Mouse (Mus musculus): Measurements from ENCODE around the gene Commd3. TPM values are rescaled to one million over a fixed set of nuclear protein-coding genes. Genes with fewer than 3 reads are reported as not detected.

The Commd3 gene
- polyA plus RNA-seq, 1 experiment from 2014 or later = 194 TPM

GRCm38 (mm10) chr2:18673766-18674165, 1.6 kb downstream of the Commd3 start:
- H3K4me1 ChIP-seq (ENCODE audit: control insufficient read depth, insufficient read depth, low read length) = peaks cover 18% of the 10 kb centered on the region
- 76% methylated on average over 4 of the region's 4 CpGs for WGBS
- H3K36me3 ChIP-seq (ENCODE audit: control insufficient read depth, insufficient read depth) = no peaks in the 10 kb centered on the region
- no peak overlapping the region for H3K4me3 ChIP-seq (ENCODE audit: low read length)
- no peaks in the 10 kb centered on the region for H3K9me3 ChIP-seq (replicated peaks; ENCODE audit: control insufficient read depth, low read length)
- H3K9ac ChIP-seq (ENCODE audit: low read length) = peak overlapping the region; percentile 26; the same call in 1 of the 2 replicates
- H3K27me3 ChIP-seq (ENCODE audit: control insufficient read depth, insufficient read depth, low read length) = no peaks in the 10 kb centered on the region
- H3K4me2 ChIP-seq (ENCODE audit: low read depth, low read length) = no peak overlapping the region
- no peak for ATAC-seq (replicated peaks; ENCODE audit: extremely low read depth, insufficient read depth, low FRiP score)
- no peak overlapping the region for H3K27ac ChIP-seq (ENCODE audit: low read length)

GRCm38 (mm10) chr2:18674193-18674902, 2.2 kb downstream of the Commd3 start:
- Histone ChIP-seq H3K9me3 (replicated peaks; ENCODE audit: control insufficient read depth, low read length) (no peaks in the 10 kb centered on the region), H3K4me1 (ENCODE audit: control insufficient read depth, insufficient read depth, low read length) (peaks cover 18% of the 10 kb centered on the region), H3K4me2 (ENCODE audit: low read depth, low read length) (no peak overlapping the region), H3K9ac (ENCODE audit: low read length) (peak overlapping the region; percentile 26; the same call in 1 of the 2 replicates), H3K36me3 (ENCODE audit: control insufficient read depth, insufficient read depth) (no peaks in the 10 kb centered on the region), H3K4me3 (ENCODE audit: low read length) (no peak overlapping the region), H3K27me3 (ENCODE audit: control insufficient read depth, insufficient read depth, low read length) (peaks cover 3% of the 10 kb centered on the region; the same call in 1 of the 2 replicates), H3K27ac (ENCODE audit: low read length) (no peak overlapping the region)
- no peak for ATAC-seq (replicated peaks; ENCODE audit: extremely low read depth, insufficient read depth, low FRiP score)
- 87% methylated on average over 4 of the region's 4 CpGs for WGBS

- WGBS = 21% methylated on average over 40 of the region's 42 CpGs
- peaks cover 24% of the 10 kb centered on the region for H3K4me1 ChIP-seq (ENCODE audit: control insufficient read depth, insufficient read depth, low read length)
- no peaks in the 10 kb centered on the region for H3K9me3 ChIP-seq (replicated peaks; ENCODE audit: control insufficient read depth, low read length)
- peak overlapping the region; percentile 90 for H3K9ac ChIP-seq (ENCODE audit: low read length)
- peak overlapping the region; percentile 90 for H3K4me2 ChIP-seq (ENCODE audit: low read depth, low read length)
- peak overlapping the region; percentile 94 for H3K4me3 ChIP-seq (ENCODE audit: low read length)
- H3K27me3 ChIP-seq (ENCODE audit: control insufficient read depth, insufficient read depth, low read length) = peaks cover 8% of the 10 kb centered on the region; the same call in 1 of the 2 replicates
- no peaks in the 10 kb centered on the region for H3K36me3 ChIP-seq (ENCODE audit: control insufficient read depth, insufficient read depth)
- ATAC-seq (replicated peaks; ENCODE audit: extremely low read depth, insufficient read depth, low FRiP score) = no peak
- H3K27ac ChIP-seq (ENCODE audit: low read length) = peak overlapping the region; percentile 96
Observed at GRCm38 (mm10) chr2:18675681-18676456, 3.7 kb downstream of the Commd3 start.

- peak overlapping the region; percentile 90 for H3K9ac ChIP-seq (ENCODE audit: low read length)
- H3K4me1 ChIP-seq (ENCODE audit: control insufficient read depth, insufficient read depth, low read length) = peaks cover 26% of the 10 kb centered on the region
- no peaks in the 10 kb centered on the region for H3K36me3 ChIP-seq (ENCODE audit: control insufficient read depth, insufficient read depth)
- H3K27ac ChIP-seq (ENCODE audit: low read length) = peak overlapping the region; percentile 96
- WGBS = under 1% methylated on average over 38 of the region's 64 CpGs
- peak overlapping the region; percentile 90 for H3K4me2 ChIP-seq (ENCODE audit: low read depth, low read length)
- H3K27me3 ChIP-seq (ENCODE audit: control insufficient read depth, insufficient read depth, low read length) = peaks cover 8% of the 10 kb centered on the region; the same call in 1 of the 2 replicates
- peak overlapping the region; percentile 94 for H3K4me3 ChIP-seq (ENCODE audit: low read length)
- H3K9me3 ChIP-seq (replicated peaks; ENCODE audit: control insufficient read depth, low read length) = no peaks in the 10 kb centered on the region
- peak; percentile 88 for ATAC-seq (replicated peaks; ENCODE audit: extremely low read depth, insufficient read depth, low FRiP score)
Observed at GRCm38 (mm10) chr2:18676457-18676935, 4.3 kb downstream of the Commd3 start.

- H3K27me3 ChIP-seq (ENCODE audit: control insufficient read depth, insufficient read depth, low read length) = peaks cover 8% of the 10 kb centered on the region; the same call in 1 of the 2 replicates
- H3K4me1 ChIP-seq (ENCODE audit: control insufficient read depth, insufficient read depth, low read length) = peaks cover 26% of the 10 kb centered on the region
- peak within 1 kb of the TSS; percentile 90 for H3K9ac ChIP-seq (ENCODE audit: low read length)
- H3K4me2 ChIP-seq (ENCODE audit: low read depth, low read length) = peak within 1 kb of the TSS; percentile 90
- H3K27ac ChIP-seq (ENCODE audit: low read length) = peak within 1 kb of the TSS; percentile 96
- no peaks in the 10 kb centered on the region for H3K9me3 ChIP-seq (replicated peaks; ENCODE audit: control insufficient read depth, low read length)
- no peaks in the 10 kb centered on the region for H3K36me3 ChIP-seq (ENCODE audit: control insufficient read depth, insufficient read depth)
- under 1% methylated on average over 67 of the region's 77 CpGs for WGBS
- H3K4me3 ChIP-seq (ENCODE audit: low read length) = peak within 1 kb of the TSS; percentile 94
- ATAC-seq (replicated peaks; ENCODE audit: extremely low read depth, insufficient read depth, low FRiP score) = peak; percentile 39
Observed at GRCm38 (mm10) chr2:18676936-18677491, 4.8 kb downstream of the Commd3 start, which contains the start of gene Bmi1. Gene Bmi1, plus strand, starts transcription at chr2:18677018.

- peak overlapping the region; percentile 94 for H3K4me3 ChIP-seq (ENCODE audit: low read length)
- H3K27me3 ChIP-seq (ENCODE audit: control insufficient read depth, insufficient read depth, low read length) = peaks cover 8% of the 10 kb centered on the region; the same call in 1 of the 2 replicates
- H3K4me1 ChIP-seq (ENCODE audit: control insufficient read depth, insufficient read depth, low read length) = peaks cover 26% of the 10 kb centered on the region
- H3K9ac ChIP-seq (ENCODE audit: low read length) = peak overlapping the region; percentile 90
- WGBS = under 1% methylated on average over 46 of the region's 55 CpGs
- ATAC-seq (replicated peaks; ENCODE audit: extremely low read depth, insufficient read depth, low FRiP score) = no peak
- 0 out of 2 replicates have a peak, but pooled peaks cover 2% of the 10 kb centered on the region for H3K36me3 ChIP-seq (ENCODE audit: control insufficient read depth, insufficient read depth)
- no peak overlapping the region for H3K27ac ChIP-seq (ENCODE audit: low read length)
- H3K9me3 ChIP-seq (replicated peaks; ENCODE audit: control insufficient read depth, low read length) = no peaks in the 10 kb centered on the region
- H3K4me2 ChIP-seq (ENCODE audit: low read depth, low read length) = peak overlapping the region; percentile 90
Observed at GRCm38 (mm10) chr2:18677631-18678471, 5.7 kb downstream of the Commd3 start.

- WGBS = 86% methylated on average over 2 of the region's 2 CpGs
- Histone ChIP-seq H3K4me2 (ENCODE audit: low read depth, low read length) (no peak overlapping the region), H3K4me3 (ENCODE audit: low read length) (no peak overlapping the region), H3K36me3 (ENCODE audit: control insufficient read depth, insufficient read depth) (peaks cover 8% of the 10 kb centered on the region), H3K9ac (ENCODE audit: low read length) (no peak overlapping the region), H3K9me3 (replicated peaks; ENCODE audit: control insufficient read depth, low read length) (no peaks in the 10 kb centered on the region), H3K4me1 (ENCODE audit: control insufficient read depth, insufficient read depth, low read length) (peaks cover 20% of the 10 kb centered on the region), H3K27me3 (ENCODE audit: control insufficient read depth, insufficient read depth, low read length) (peaks cover 8% of the 10 kb centered on the region; the same call in 1 of the 2 replicates), H3K27ac (ENCODE audit: low read length) (no peak overlapping the region)
- ATAC-seq (replicated peaks; ENCODE audit: extremely low read depth, insufficient read depth, low FRiP score) = no peak
Observed at GRCm38 (mm10) chr2:18679701-18680100, 7.5 kb downstream of the Commd3 start.

GRCm38 (mm10) chr2:18680501-18680900, 8.3 kb downstream of the Commd3 start:
- Histone ChIP-seq H3K9me3 (replicated peaks; ENCODE audit: control insufficient read depth, low read length) (no peaks in the 10 kb centered on the region), H3K4me2 (ENCODE audit: low read depth, low read length) (peak overlapping the region; percentile 84), H3K4me3 (ENCODE audit: low read length) (peak overlapping the region; percentile 59), H3K36me3 (ENCODE audit: control insufficient read depth, insufficient read depth) (peaks cover 8% of the 10 kb centered on the region), H3K27ac (ENCODE audit: low read length) (no peak overlapping the region), H3K9ac (ENCODE audit: low read length) (peak overlapping the region; percentile 49), H3K27me3 (ENCODE audit: control insufficient read depth, insufficient read depth, low read length) (peaks cover 8% of the 10 kb centered on the region; the same call in 1 of the 2 replicates), H3K4me1 (ENCODE audit: control insufficient read depth, insufficient read depth, low read length) (peaks cover 19% of the 10 kb centered on the region)
- ATAC-seq (replicated peaks; ENCODE audit: extremely low read depth, insufficient read depth, low FRiP score) = no peak
- 3% methylated on average over 4 of the region's 4 CpGs for WGBS

Measured in heart, embryonic 16.5 days (tissue).